9 mouse cellular contexts compared by ENCODE assay signal in the genomic region with DNA sequence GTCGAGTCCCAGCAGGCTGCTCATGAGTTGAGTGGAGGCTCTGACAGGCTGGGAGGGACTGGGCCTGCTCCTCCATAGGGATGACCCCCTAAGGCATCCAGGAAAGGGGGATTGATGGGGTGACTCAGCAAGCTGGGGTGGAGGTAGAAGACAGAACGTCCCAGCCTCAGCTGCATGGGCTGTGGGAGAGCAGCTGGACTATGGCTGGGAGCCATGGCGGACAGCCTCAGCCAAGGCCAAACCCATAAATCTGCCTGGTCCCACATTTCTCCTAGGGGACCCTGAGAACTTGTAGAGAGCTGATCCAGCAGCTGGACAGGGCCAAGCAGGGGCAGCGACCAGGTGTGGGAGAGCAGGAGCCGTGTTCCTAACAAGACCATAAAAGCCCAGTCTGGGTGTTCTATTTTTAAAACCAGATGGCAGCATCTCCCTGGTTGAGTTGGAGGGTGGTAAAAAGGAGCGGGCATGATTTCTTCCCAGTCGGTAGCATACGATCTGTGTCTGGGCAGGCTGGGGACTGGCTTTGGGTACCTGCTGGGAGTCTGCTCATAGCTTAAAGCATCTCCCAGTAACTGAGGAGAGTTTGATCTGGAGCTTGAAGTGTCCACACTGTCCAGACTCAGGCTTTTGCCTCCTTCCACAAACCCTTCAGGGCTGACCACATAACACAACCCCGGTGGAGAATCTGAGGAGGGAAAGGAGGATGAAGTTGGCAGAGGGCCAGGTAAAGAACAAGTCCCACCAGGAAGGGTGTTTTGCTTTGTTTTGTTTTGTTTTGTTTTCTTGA. TPM values are rescaled to one million over a fixed set of nuclear protein-coding genes. Genes with fewer than 3 reads are reported as not detected.
DNase-seq lines count a peak whose midpoint lies in the region; ATAC-seq and TF ChIP-seq lines count a peak whose summit lies in the region.
"Had no signal": no experiment of that assay in that cellular context is flagged by ENCODE, and none has a peak within 500 bp of the region (broad histone marks: within the 10 kb centered on the region; RNA-seq: fewer than 3 reads in every experiment).

No protein-coding gene starts in this region.

- no peaks in the 10 kb centered on the region for H3K27me3 ChIP-seq in lung, embryonic 14.5 days (ENCODE audit: insufficient read depth, low read length)
- H3K27me3 ChIP-seq in kidney, embryonic 16.5 days (ENCODE audit: insufficient read depth, low read length): no peaks in the 10 kb centered on the region
- H3K27me3 ChIP-seq in stomach, embryonic 14.5 days (ENCODE audit: control insufficient read depth, insufficient read depth, low read length): no peaks in the 10 kb centered on the region
- H3K27me3 ChIP-seq: limb, embryonic 15.5 days had no signal

- H3K9ac ChIP-seq in lung, embryonic 14.5 days: no peak overlapping the region
- no peak overlapping the region for H3K9ac ChIP-seq in kidney, embryonic 16.5 days (replicated peaks; ENCODE audit: low read length)
- no peak overlapping the region for H3K9ac ChIP-seq in stomach, embryonic 14.5 days (replicated peaks; ENCODE audit: low read depth, low read length)
- H3K9ac ChIP-seq: limb, embryonic 15.5 days had no signal

- peak; percentile 44 for DNase-seq in lung, embryonic 14.5 days
- DNase-seq in lung, adult 2 months: no peak
- DNase-seq in gastrocnemius, adult 8-10 months (ENCODE audit: low spot score in 2 of 2): peak; percentile 57 to 65
- no peak for DNase-seq in layer of hippocampus, postnatal 36 days
- DNase-seq in spleen, postnatal 14 days (ENCODE audit: low spot score in 2 of 2): no peak
- DNase-seq in right cerebral cortex, adult 2 months (ENCODE audit: low spot score in 2 of 2): no peak

- H3K27ac ChIP-seq in lung, embryonic 14.5 days (ENCODE audit: low read depth): peak overlapping the region; percentile 10; the same call in 1 of the 2 replicates
- H3K27ac ChIP-seq in kidney, embryonic 16.5 days (ENCODE audit: low read length): peak overlapping the region; percentile 72; the same call in 1 of the 2 replicates
- H3K27ac ChIP-seq in stomach, embryonic 14.5 days (ENCODE audit: low read length): no peak overlapping the region; the same call in 1 of the 2 replicates
- H3K27ac ChIP-seq: limb, embryonic 15.5 days had no signal

- H3K4me1 ChIP-seq in lung, embryonic 14.5 days (ENCODE audit: insufficient read depth): no peaks in the 10 kb centered on the region
- H3K4me1 ChIP-seq in lung, adult 2 months (ENCODE audit: control insufficient read depth, insufficient read depth, low read length): no peaks in the 10 kb centered on the region; the same call in 1 of the 2 replicates
- H3K4me1 ChIP-seq in kidney, embryonic 16.5 days (ENCODE audit: insufficient read depth, low read length): peaks cover 16% of the 10 kb centered on the region
- H3K4me1 ChIP-seq in stomach, embryonic 14.5 days (ENCODE audit: control insufficient read depth, insufficient read depth, low read length): no peaks in the 10 kb centered on the region; the same call in 1 of the 2 replicates

- TF ChIP-seq CTCF in lung, embryonic 14.5 days (IDR thresholded peaks at IDR 0.05; ENCODE audit: low read depth): no peak
- TF ChIP-seq CTCF in lung, adult 2 months (IDR thresholded peaks at IDR 0.05; ENCODE audit: insufficient read depth, low read length): no peak

- 52% methylated on average over 9 of the region's 9 CpGs for WGBS in lung, embryonic 14.5 days
- WGBS in lung, adult 2 months: 56% methylated on average over 9 of the region's 9 CpGs
- WGBS in kidney, embryonic 16.5 days: 35% methylated on average over 9 of the region's 9 CpGs
- 55% methylated on average over 9 of the region's 9 CpGs for WGBS in stomach, embryonic 14.5 days

- H3K36me3 ChIP-seq in lung, embryonic 14.5 days (ENCODE audit: insufficient read depth): no peaks in the 10 kb centered on the region
- H3K36me3 ChIP-seq in kidney, embryonic 16.5 days (ENCODE audit: insufficient read depth, low read length): no peaks in the 10 kb centered on the region
- no peaks in the 10 kb centered on the region for H3K36me3 ChIP-seq in stomach, embryonic 14.5 days (ENCODE audit: control insufficient read depth, insufficient read depth, low read length)
- H3K36me3 ChIP-seq: limb, embryonic 15.5 days had no signal

- peak; percentile 65; the same call in 1 of the 2 replicates for ATAC-seq in lung, embryonic 14.5 days (ENCODE audit: insufficient read depth)
- peak; percentile 91 for ATAC-seq in kidney, embryonic 16.5 days (ENCODE audit: low FRiP score, low TSS enrichment)
- ATAC-seq in stomach, embryonic 14.5 days (ENCODE audit: insufficient number of reproducible peaks, insufficient read depth, low FRiP score, low read depth): peak; percentile 23; the same call in 1 of the 2 replicates

- no peaks in the 10 kb centered on the region for H3K9me3 ChIP-seq in lung, embryonic 14.5 days (ENCODE audit: low read depth, low read length)
- H3K9me3 ChIP-seq in kidney, embryonic 16.5 days (ENCODE audit: low read length): no peaks in the 10 kb centered on the region
- H3K9me3 ChIP-seq in stomach, embryonic 14.5 days (ENCODE audit: control insufficient read depth, low read depth, low read length): no peaks in the 10 kb centered on the region
- H3K9me3 ChIP-seq: limb, embryonic 15.5 days had no signal

- no peak overlapping the region for H3K4me2 ChIP-seq in lung, embryonic 14.5 days
- no peak overlapping the region for H3K4me2 ChIP-seq in kidney, embryonic 16.5 days (replicated peaks; ENCODE audit: low read depth, low read length)
- H3K4me2 ChIP-seq in stomach, embryonic 14.5 days (replicated peaks; ENCODE audit: low read depth, low read length): no peak overlapping the region
- H3K4me2 ChIP-seq: limb, embryonic 15.5 days had no signal

- no peak overlapping the region for H3K4me3 ChIP-seq in lung, embryonic 14.5 days (ENCODE audit: low read depth, low read length)
- H3K4me3 ChIP-seq in lung, adult 2 months (replicated peaks; ENCODE audit: extremely low read depth, low read depth, low read length): no peak overlapping the region
- no peak overlapping the region for H3K4me3 ChIP-seq in kidney, embryonic 16.5 days (ENCODE audit: low read length)
- no peak overlapping the region for H3K4me3 ChIP-seq in stomach, embryonic 14.5 days (ENCODE audit: low read depth, low read length)
- H3K4me3 ChIP-seq: limb, embryonic 15.5 days had no signal

- TF ChIP-seq POLR2A in lung, adult 2 months (IDR thresholded peaks at IDR 0.05; ENCODE audit: borderline replicate concordance, extremely low read depth, low read depth, low read length): no peak

RNA-seq across cellular contexts. Expression of a gene that starts 6.6 kb away (rescaled TPM):
- 0.16 and 0.25 TPM in 2 replicates for polyA plus RNA-seq in lung, embryonic 14.5 days (2014; fragmentation: Nextera tagmentation; extraction: Ambion mirVana)
- 0.95 and 1.2 TPM in 2 replicates for polyA plus RNA-seq in lung, adult 2 months (2012; rRNA removed)
- total RNA-seq in gastrocnemius, adult 8-10 months (2022): under 1 TPM; 0.07 to 0.24 (median 0.15) TPM
- 1.9 and 2.2 TPM in 2 replicates for polyA plus RNA-seq in kidney, embryonic 16.5 days (2015; fragmentation: Nextera tagmentation; extraction: Ambion mirVana)
- polyA plus RNA-seq in stomach, embryonic 14.5 days (2014; fragmentation: Nextera tagmentation; extraction: Ambion mirVana): 0.50 and 0.55 TPM in 2 replicates
- under 1 TPM; 0.10 to 0.13 TPM for total RNA-seq in layer of hippocampus, postnatal 36 days (2021)

RNA-seq across cellular contexts. Expression of a gene that starts 14.9 kb away (rescaled TPM):
- polyA plus RNA-seq in lung, embryonic 14.5 days (2014; fragmentation: Nextera tagmentation; extraction: Ambion mirVana): 79.8 and 99.6 TPM in 2 replicates
- polyA plus RNA-seq in lung, adult 2 months (2012; rRNA removed): 196 and 253 TPM in 2 replicates
- 10 to 100 TPM; 70.1 to 75.2 (median 74.2) TPM for total RNA-seq in gastrocnemius, adult 8-10 months (2022)
- 172 TPM in 2 replicates for polyA plus RNA-seq in kidney, embryonic 16.5 days (2015; fragmentation: Nextera tagmentation; extraction: Ambion mirVana)
- 102 and 104 TPM in 2 replicates for polyA plus RNA-seq in stomach, embryonic 14.5 days (2014; fragmentation: Nextera tagmentation; extraction: Ambion mirVana)
- total RNA-seq in layer of hippocampus, postnatal 36 days (2021): 100 to 1,000 TPM; 115 to 137 TPM

RNA-seq across cellular contexts. Expression of a gene that starts 29.7 kb away (rescaled TPM):
- polyA plus RNA-seq in lung, embryonic 14.5 days (2014; fragmentation: Nextera tagmentation; extraction: Ambion mirVana): 2.3 and 2.6 TPM in 2 replicates
- 2.7 and 5.7 TPM in 2 replicates for polyA plus RNA-seq in lung, adult 2 months (2012; rRNA removed)
- 1 to 10 TPM; 2.2 to 4.9 (median 3.3) TPM for total RNA-seq in gastrocnemius, adult 8-10 months (2022)
- polyA plus RNA-seq in kidney, embryonic 16.5 days (2015; fragmentation: Nextera tagmentation; extraction: Ambion mirVana): 17.9 and 20.3 TPM in 2 replicates
- 5.7 and 6.4 TPM in 2 replicates for polyA plus RNA-seq in stomach, embryonic 14.5 days (2014; fragmentation: Nextera tagmentation; extraction: Ambion mirVana)
- total RNA-seq in layer of hippocampus, postnatal 36 days (2021): 10 to 100 TPM; 16.5 to 16.7 TPM

RNA-seq across cellular contexts. Expression of a gene that starts 53.8 kb away (rescaled TPM):
- polyA plus RNA-seq in lung, embryonic 14.5 days (2014; fragmentation: Nextera tagmentation; extraction: Ambion mirVana): 13.0 and 15.0 TPM in 2 replicates
- 39.0 and 46.6 TPM in 2 replicates for polyA plus RNA-seq in lung, adult 2 months (2012; rRNA removed)
- total RNA-seq in gastrocnemius, adult 8-10 months (2022): 10 to 100 TPM; 35.7 to 40.5 (median 38.2) TPM
- polyA plus RNA-seq in kidney, embryonic 16.5 days (2015; fragmentation: Nextera tagmentation; extraction: Ambion mirVana): 38.8 and 41.4 TPM in 2 replicates
- polyA plus RNA-seq in stomach, embryonic 14.5 days (2014; fragmentation: Nextera tagmentation; extraction: Ambion mirVana): 19.2 and 24.2 TPM in 2 replicates
- 10 to 100 TPM; 10.1 to 13.6 TPM for total RNA-seq in layer of hippocampus, postnatal 36 days (2021)

Comparison
In these comparisons a context has a peak if more than half of its experiments do, and no peak if none do; other contexts are left out.
1. DNase-seq: peak in lung, embryonic 14.5 days (single experiment) and gastrocnemius, adult 8-10 months (2 of 2); none in lung, adult 2 months (single experiment), layer of hippocampus, postnatal 36 days (0 of 2), spleen, postnatal 14 days (0 of 2) and right cerebral cortex, adult 2 months (0 of 2).
2. ATAC-seq: peak in every context shown above with its lines; median percentile 91 in kidney, embryonic 16.5 days; 65 in lung, embryonic 14.5 days; 23 in stomach, embryonic 14.5 days.